Mouse (Mus musculus): ENCODE results near the gene Adgrd1. TPM values are rescaled to one million over a fixed set of nuclear protein-coding genes. Genes with fewer than 3 reads are reported as not detected.
A peak's percentile ranks its signal among the peaks of the same experiment; 100 is the strongest.

The Adgrd1 gene
- polyA plus RNA-seq, 1 experiment = 43.0 TPM

GRCm38 (mm10) chr5:129155902-129156311 is 59.4 kb downstream of the Adgrd1 start:
- DNase-seq (ENCODE audit: low spot score) = no peak

DNA sequence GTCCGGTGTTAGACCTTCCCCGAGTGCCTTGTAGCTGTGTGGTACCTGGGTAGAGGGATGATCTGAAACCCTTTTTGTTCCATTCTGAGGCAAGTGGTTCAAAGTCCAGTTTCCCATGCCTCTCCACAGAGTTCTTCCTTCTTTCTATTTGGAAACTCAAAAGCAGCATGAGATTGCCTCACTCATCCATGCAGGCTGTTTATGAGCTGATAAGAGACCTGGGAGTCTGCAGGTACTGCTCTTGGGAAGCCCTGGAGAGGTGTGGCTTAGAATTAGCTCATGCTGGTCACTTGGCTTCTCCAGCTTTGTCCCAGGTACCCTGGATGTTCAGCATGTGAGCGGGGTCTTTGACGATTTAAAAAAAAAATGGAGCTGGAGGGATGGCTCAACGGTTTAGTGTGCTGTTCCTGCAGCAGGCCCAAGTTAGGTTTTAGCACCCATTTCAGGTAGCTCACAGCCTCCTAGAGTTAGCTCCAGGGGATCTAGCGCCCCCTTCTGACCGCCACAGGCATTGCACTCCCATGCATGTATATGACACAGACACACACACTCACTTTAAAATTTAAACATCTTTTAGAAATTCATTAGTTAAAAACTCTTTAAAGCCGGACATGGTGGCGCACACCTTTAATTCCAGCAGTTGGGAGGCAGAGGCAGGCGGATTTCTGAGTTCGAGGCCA is 65.0 kb downstream of the Adgrd1 start:
- DNase-seq (ENCODE audit: low spot score) = no peak

DNA sequence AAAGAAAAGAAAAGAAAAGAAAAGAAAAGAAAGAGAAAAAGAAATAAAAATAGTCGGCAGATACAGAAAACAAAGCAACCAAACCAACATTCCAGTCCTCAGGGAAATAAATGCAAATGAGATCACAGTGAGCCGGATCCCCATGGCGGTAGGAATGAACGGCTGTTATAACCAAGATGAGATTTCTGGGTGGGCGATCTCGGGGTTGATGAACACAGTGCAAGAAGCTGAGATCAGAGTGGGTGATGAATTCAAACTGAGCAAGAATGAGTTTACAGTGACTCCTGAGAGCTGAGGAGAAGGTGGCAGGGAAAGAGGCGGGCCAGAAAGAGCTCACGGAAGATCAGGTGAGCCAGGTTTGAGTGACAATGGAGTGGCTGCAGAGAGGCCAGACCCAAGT is 66.9 kb downstream of the Adgrd1 start:
- no peak for DNase-seq (ENCODE audit: low spot score)

- no peak for DNase-seq (ENCODE audit: low spot score)
These were observed 67.5 kb downstream of the Adgrd1 start for GRCm38 (mm10) chr5:129164091-129164490.

DNA sequence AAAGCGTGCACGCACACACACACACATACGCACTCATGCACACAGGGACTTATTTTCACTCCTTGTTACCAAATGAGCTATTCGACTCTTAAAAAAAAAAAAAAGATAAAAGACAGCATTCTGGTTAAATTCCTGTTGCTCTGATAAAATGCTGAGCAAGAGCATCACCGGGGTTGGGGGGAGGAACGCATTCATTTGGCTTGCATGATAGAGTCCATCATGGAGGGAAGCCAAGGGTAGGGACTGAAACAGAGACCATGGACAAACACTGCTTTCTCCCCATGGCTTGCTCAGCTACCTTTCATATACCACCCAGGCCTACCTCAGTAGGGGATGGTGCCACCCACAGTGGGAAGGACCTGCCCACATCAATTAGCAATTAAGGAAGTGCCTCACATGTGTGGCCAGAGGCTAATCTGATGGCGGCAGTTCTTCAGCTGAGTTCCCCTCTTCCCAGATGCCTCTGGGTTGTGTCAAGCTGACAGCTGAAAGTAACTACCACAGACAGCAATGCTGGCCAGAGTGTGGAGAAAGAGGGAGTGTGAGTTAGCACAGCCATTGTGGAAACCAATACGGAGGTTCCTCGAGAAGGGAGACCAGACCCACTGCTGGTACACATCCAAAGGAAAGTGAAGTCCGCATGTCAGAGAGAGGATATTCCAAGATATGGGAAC is 68.5 kb downstream of the Adgrd1 start:
- no peak for DNase-seq (ENCODE audit: low spot score)

GRCm38 (mm10) chr5:129165595-129165994 is 69.0 kb downstream of the Adgrd1 start:
- no peak for DNase-seq (ENCODE audit: low spot score)

DNA sequence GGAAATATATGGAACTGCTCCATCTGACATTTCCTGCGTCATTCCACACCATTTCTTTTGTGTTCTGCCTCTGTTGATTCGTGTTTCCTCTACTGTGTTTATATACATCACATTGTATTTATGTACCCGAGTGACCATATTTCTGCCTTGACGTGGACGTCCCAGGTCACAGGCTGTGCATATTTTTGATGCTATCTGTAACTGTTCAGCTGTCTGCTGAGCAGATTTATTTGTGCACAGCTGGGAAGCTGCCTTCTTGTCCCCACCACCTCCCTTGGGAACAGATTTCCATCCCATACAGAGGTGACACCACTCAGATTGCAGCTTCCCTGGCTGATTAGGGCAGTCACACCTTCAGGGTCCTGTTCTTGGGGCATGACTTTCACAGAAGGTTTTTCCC is 72.5 kb downstream of the Adgrd1 start:
- DNase-seq (ENCODE audit: low spot score) = no peak

GRCm38 (mm10) chr5:129169567-129169966 is 73.0 kb downstream of the Adgrd1 start:
- DNase-seq (ENCODE audit: low spot score) = no peak

DNA sequence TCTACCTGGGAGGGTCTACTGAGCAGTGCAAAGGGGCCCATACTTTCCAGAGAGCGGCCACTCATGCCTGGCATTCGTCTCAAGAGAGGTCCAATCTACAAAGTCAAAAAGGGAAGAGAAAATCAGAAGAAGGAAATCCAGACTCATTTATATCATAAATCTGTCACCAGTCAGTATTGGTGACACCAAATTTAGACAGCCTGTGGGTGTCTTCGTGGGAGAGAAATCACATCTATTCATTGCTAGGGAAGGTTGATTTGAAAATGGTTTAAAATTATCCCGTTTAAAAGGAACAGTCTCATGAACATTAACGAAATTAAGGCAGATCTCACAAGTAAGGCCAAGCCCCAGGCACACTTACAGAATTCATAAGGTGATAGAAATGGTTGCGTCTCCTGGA is 76.0 kb downstream of the Adgrd1 start:
- no peak for DNase-seq (ENCODE audit: low spot score)

DNA sequence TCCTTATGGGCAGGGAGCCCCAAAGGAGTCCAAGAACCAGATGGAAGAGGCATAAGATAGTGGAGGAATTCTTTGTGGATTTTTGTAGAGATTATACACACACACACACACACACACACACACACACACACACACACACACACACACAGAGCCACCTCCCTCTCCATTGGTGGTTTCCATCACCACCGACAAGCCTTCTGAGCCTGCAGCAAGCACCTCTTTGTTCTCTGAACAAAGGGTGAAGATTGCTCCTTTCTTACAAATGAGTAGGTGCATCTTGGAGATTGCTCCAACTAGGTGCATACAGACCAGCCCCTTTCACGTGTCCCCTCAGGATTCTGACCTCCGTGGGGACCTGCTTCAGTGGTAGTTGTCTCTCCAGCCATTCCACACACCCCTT is 79.4 kb downstream of the Adgrd1 start:
- no peak for DNase-seq (ENCODE audit: low spot score)

- DNase-seq (ENCODE audit: low spot score) = peak; percentile 76
These were observed 81.4 kb downstream of the Adgrd1 start for GRCm38 (mm10) chr5:129177697-129178511.

DNA sequence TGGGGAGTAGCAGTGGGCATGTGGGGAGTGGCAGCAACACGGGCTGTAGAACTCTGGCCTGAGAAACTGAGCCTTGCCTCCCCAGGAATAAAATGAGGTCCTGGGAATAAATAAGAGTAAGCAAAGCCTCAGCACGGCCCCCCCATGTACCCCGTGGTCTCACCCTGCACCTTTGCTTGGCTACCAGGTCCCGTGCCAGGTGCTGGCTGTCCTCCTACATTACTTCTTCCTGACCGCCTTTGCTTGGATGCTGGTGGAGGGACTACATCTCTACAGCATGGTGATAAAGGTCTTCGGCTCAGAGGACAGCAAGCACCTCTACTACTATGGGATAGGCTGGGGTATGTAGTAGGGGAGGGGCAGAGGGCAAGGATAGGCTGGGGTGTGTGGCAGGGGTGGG is 82.8 kb downstream of the Adgrd1 start:
- DNase-seq (ENCODE audit: low spot score) = no peak

- DNase-seq (ENCODE audit: low spot score) = no peak
These were observed 83.6 kb downstream of the Adgrd1 start for GRCm38 (mm10) chr5:129179995-129180714.

- DNase-seq (ENCODE audit: low spot score) = no peak
These were observed 84.2 kb downstream of the Adgrd1 start for GRCm38 (mm10) chr5:129180715-129181228.

DNA sequence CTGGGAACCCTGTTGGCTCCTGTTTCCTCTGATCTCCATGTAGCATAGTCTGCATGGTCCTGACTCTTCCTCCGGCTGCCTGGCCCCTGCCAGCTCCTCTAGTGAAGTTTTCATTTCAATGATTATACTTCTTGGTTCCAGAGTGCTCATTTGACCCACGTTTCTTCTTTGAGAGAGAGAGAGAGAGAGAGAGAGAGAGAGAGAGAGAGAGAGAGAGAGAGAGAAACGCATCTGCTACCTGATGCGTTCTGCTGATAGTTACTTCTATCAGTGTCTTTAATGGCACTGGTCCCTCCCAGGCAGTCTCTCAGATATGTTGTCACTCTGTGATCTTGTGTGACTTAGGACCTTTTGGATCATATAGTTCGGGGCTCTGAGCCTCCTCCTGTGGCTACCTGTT is 84.9 kb downstream of the Adgrd1 start:
- DNase-seq (ENCODE audit: low spot score) = no peak

DNA sequence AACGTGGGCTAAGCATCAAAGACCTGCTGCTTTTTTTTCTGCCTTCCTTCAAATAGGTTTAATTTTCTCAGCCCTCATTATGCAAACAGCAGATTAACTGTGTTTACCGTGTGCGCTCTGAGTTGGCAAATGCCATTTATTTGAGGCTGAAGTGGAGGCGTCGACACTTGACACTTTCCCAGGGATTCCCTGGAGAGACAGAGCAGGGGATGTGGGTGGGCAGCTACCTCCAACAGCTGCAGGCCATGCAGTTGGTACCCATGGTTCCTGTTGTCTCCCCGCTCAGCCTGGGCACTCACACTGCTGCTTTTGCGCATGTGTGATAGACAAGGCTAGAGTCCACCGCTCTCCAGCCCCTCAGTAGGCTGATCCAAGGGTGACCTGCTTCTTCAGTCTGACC is 86.0 kb downstream of the Adgrd1 start:
- DNase-seq (ENCODE audit: low spot score) = no peak

GRCm38 (mm10) chr5:129186260-129186659 is 89.7 kb downstream of the Adgrd1 start:
- DNase-seq (ENCODE audit: low spot score) = no peak

DNA sequence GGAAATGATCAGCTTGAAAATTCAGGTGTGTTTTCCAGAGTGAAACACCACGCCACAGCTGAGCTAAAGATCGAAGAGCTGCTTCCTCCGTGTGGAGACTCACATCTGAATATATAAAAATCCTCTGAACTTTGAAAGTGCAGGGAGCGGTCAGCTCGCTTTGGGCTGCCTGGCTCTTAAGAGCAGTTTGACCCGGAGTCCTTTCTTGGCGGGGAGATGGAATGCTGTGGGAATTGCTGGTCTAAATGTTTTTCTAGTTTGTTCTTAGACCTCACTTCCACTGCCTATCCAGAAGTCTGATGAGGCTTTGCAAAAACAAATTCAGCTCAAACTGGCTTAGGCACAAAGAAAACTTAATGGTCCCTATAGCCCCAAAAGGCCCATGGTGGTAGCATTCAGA is 90.4 kb downstream of the Adgrd1 start:
- DNase-seq (ENCODE audit: low spot score) = no peak

- no peak for DNase-seq (ENCODE audit: low spot score)
These were observed 92.5 kb downstream of the Adgrd1 start for GRCm38 (mm10) chr5:129189071-129189470.

DNA sequence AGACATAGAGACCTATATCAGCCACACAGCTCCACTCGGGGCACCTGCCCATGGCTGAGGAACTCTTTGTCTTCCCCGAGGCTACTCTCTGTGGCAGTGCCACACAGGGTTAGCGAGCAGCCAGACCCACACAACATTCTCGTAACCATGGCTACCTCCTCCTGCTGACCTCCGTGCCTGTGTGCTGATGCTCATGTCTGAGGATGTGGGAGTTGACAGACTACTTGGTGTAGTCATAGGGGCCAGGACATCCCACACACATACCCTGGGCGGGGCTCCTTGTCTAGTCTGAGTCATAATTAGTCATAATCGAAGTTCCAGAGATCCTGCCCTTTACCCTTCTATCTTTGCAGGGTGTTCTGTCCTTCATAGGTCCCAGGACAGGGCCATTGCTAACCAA is 93.5 kb downstream of the Adgrd1 start:
- no peak for DNase-seq (ENCODE audit: low spot score)

DNA sequence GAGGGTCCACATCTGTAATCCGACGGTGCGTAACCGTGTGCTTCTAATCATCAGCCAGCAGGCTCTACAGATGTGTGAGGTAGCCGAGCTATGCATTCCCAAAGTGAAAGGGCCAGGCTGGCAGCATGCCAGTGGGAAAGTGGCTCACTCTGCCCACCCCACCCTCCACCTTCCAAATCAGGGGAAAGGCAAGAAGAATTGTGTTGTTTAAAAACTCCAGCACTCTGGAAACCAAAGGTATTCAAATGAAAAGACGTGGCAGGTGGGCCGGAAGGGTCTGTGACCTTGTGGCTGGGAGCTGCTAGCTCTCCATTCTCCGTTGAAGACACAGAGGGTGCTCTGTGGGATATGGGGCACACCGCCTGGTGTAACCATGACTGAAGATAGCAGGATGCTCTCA is 100.0 kb downstream of the Adgrd1 start:
- no peak for DNase-seq (ENCODE audit: low spot score)

DNA sequence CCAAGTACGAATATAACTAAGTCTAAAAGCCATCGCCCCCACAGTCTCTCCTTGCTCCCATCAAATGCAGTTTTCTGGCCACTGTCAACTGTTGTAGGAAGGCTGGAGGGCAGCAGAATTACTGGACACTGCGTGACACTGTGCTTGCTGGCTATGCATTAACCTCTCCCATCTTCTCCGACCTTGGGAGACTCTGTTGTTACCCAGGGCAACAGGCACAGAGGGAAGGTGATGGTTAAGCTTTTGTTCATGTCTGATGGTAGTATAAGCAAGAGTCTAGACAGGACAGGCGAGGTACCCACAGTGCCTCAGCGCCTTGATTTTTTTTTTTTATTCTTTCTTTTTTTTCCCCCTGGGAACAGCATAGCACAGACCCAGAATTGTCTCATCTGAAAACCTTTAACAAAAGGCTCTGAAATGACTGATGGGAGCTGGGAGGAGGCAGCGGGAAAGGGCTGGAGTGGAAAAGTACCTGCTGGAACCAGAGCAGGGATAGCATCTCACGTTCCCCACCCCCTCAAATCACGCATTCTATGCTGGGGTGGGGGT is 100.5 kb downstream of the Adgrd1 start:
- DNase-seq (ENCODE audit: low spot score) = no peak
